Mouse (Mus musculus) spleen, postnatal 14 days (tissue): ENCODE data around the gene Il22ra1.

Experiments
- DNase-seq, 2 experiments: peaks; one replicate each; pipeline ENCODE4 v3.0.0; 2021 to 2022; ENCODE audit warnings: low spot score in 2 of 2

Il22ra1 gene

GRCm38 (mm10) chr4:135770611-135771305 lies 42.8 kb downstream of the Il22ra1 start:
- no peak for DNase-seq

- no peak for DNase-seq
Observed at GRCm38 (mm10) chr4:135771592-135771991, 43.6 kb downstream of the Il22ra1 start.

- DNase-seq: no peak
Observed at GRCm38 (mm10) chr4:135772671-135773070, 44.7 kb downstream of the Il22ra1 start.

GRCm38 (mm10) chr4:135774496-135774895 lies 46.5 kb downstream of the Il22ra1 start:
- DNase-seq: no peak

GRCm38 (mm10) chr4:135776850-135777249 lies 48.9 kb downstream of the Il22ra1 start:
- DNase-seq: no peak

- no peak for DNase-seq
Observed at GRCm38 (mm10) chr4:135779661-135780060, 51.7 kb downstream of the Il22ra1 start.

- DNase-seq: no peak
Observed at GRCm38 (mm10) chr4:135780255-135780654, 52.3 kb downstream of the Il22ra1 start.

- no peak for DNase-seq
Observed at GRCm38 (mm10) chr4:135781304-135781703, 53.3 kb downstream of the Il22ra1 start.

- DNase-seq: no peak
Observed at GRCm38 (mm10) chr4:135786581-135786980, 58.6 kb downstream of the Il22ra1 start.

- no peak for DNase-seq
Observed at GRCm38 (mm10) chr4:135787271-135787670, 59.3 kb downstream of the Il22ra1 start.

- no peak for DNase-seq
Observed at GRCm38 (mm10) chr4:135789135-135789534, 61.2 kb downstream of the Il22ra1 start.

GRCm38 (mm10) chr4:135792821-135793220 lies 64.8 kb downstream of the Il22ra1 start:
- no peak for DNase-seq

- DNase-seq: no peak
Observed at GRCm38 (mm10) chr4:135797931-135798330, 70.0 kb downstream of the Il22ra1 start.

GRCm38 (mm10) chr4:135801543-135801942 lies 73.6 kb downstream of the Il22ra1 start:
- DNase-seq: peak; percentile 67 to 85
